Mouse (Mus musculus) lung, adult 2 months (tissue): ENCODE data around the gene Ralgps2.

Source experiments
- CTCF ChIP-seq: fragments of 200-500 bp; IDR thresholded peaks from 2 replicates; pipeline ENCODE4 v1.5.1; 2011; ENCODE audit warnings: mild to moderate bottlenecking, low read length, control low read depth; ENCODE audit not compliant: insufficient read depth
- POLR2A ChIP-seq: fragments of 200-500 bp; IDR thresholded peaks from 2 replicates; pipeline ENCODE4 v1.6.1; 2011; ENCODE audit warnings: low read depth, mild to moderate bottlenecking, control low read depth, low read length, borderline replicate concordance; ENCODE audit errors: extremely low read depth

DNA sequence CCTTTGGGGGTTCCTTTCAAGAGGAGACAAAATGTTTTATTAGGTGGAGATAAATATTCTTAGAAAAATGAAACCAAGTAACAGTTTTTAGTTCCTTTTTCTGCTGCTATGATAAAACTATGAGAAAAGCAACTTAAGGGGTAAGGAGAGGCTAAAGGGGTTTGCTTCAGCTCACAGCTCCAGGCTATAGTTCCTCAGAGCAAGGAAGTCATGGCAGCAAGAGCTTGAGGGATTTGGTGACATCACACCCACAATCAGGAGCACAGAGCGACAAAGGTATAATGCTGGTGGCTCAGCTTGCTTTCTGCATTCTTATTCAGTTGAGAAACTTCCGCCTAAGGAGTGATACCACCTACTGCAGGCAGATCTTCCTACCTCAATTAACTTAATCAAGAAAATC, 80.3 kb downstream of the Ralgps2 start:
- TF ChIP-seq CTCF (no peak), POLR2A (no peak)
